Mouse (Mus musculus) right cerebral cortex, postnatal 14 days (tissue): ENCODE data around the gene Rhno1.

ENCODE experiments used
- DNase-seq: peaks from one replicate; pipeline ENCODE4 v3.0.0; 2022

Gene Rhno1

GRCm38 (mm10) chr6:128361901-128362300 lies 810 bp downstream of the Rhno1 start:
- no peak for DNase-seq

DNA sequence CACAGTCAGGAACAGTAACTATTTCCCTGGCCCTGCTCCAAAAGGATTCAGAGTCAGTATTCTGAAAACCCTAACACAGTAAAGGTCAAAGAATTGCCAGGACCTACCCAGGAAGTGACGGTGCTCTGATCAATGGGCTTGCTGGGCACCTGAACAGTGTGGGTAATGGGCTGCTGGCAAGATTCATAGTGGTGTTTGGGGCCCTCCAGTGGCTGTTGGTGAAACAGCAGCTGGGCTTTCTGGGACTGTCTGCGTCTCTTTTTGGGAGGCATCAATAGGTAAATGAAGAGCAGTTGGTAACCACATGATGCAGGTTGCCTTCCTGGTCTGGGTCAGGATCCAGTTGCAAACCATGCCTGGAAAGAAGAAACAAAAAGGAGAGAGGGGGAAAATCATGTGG lies 3.7 kb downstream of the Rhno1 start:
- DNase-seq = peak; percentile 69

- DNase-seq = peak; percentile 99
Measured at GRCm38 (mm10) chr6:128355726-128356416, 6.8 kb downstream of the Rhno1 start, which contains the start of gene Tulp3. Tulp3 (minus strand) TSS chr6:128355851.

DNA sequence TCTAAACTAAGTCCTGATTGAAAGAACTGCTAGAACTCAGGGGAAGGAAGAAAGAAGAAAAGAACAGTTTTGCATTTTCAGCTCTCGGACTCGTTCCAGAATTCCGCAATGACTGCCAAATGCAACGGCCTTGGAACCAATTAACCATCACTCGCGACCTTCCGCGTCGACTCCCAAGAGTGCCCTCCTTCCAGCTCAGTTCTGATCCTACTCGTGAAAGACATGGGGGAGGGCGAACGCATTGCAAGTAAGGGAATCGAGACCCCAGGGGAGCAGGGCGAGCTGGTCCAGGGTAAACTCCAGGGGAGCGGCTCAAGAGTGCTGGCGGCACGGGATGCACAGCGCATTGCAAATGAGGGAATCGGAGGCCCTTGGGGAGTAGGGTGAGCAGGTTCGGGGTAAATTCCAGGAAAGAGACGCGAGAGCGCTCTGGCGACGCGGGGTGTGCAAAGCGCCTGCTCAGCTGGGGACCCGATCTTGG lies 7.5 kb downstream of the Rhno1 start:
- DNase-seq = peak; percentile 42

DNA sequence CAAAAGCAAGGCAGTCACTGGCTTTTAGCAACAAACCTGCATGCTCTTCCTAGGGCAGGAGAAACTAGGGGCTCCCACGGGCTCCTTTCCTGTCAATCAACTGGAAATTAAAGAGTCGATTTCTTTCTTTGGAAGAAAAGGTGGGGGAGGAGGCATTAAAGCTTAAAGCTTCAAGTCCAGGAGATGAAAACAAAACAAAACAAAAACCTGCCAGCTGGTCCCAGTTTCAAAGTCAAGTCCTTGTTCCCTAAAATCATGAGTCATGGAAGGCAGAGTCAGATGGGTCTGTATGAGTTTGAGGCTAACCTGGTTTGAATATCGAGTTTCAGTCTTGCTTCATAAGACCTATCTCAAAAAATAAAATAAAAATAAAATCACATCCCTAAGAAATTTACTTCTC lies 8.6 kb downstream of the Rhno1 start:
- DNase-seq = no peak

DNA sequence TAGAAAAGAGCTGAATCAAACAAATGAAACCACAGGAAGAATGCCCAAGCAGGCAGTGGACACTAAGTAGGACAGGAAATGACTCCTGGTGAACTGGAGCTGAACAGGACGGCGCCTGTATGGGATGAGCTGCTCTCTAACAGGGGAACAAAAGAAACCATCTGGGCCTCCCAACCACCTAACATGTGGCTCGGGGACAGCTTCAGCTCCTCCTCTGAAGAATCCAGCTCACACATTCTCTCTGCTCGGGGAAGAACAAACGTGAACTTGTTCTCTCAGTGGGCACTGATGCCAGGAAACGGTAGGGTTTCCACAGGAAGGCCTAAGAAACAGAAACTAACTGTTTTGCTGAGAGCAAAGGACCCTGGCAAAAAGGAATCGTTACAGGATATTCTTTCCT lies 13.0 kb downstream of the Rhno1 start:
- DNase-seq = peak; percentile 12

- no peak for DNase-seq
Measured at GRCm38 (mm10) chr6:128346782-128347181, 15.9 kb downstream of the Rhno1 start.

GRCm38 (mm10) chr6:128345623-128346022 lies 17.1 kb downstream of the Rhno1 start:
- DNase-seq = no peak

DNA sequence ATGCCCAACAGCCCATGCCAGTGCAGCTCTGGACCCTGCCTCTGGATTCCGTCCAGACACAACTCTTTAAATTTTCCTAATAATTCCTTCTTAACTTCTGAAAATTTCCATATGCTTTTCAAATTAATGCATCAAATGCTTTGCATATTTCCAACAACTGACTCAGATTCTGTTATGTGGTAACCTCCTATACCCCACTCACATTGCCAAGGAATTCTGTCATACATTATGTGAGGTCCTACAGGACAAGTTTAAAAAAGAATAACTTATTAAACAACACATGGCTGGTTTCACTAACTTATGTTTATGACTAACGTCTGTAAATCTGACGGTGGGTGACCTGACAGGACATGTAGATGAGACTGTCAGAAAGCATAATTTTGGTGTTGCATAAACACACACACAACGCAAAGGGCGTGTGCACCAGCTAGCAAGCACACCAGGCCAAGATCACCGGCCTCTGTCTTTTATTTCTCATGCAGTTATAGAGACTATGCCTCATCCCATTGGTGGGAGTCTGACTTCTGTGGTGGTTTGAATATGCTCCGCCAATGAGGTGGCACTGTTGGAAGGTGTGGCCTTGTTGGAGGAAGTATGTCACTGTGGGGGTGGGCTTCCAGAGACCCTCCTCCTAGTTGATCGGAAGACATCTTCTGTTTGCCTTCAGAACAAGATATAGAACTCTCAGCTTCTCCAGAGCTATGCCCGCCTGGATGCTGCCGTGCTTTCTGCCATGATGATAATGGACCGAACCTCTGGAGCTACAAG lies 20.6 kb downstream of the Rhno1 start:
- DNase-seq = no peak

DNA sequence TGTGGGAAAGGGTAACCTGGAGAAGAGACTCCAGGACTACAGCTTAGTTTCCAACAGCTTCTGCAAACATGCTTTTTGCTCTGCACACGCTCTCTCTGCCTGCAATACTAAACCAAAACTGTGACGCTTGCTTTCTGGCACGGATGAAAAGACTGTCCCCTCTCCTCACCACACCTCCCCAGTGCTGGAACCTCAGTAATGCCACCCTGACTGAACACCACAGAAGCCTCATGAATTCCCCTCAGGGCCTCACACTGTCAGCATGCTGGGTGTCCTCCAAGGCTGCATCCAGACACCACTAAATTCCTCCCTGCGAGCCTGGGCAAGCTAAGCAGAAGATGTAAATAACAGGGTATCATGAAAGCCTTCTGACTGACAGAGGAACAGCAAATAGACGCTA lies 23.8 kb downstream of the Rhno1 start:
- DNase-seq = no peak

GRCm38 (mm10) chr6:128337467-128337866 lies 25.2 kb downstream of the Rhno1 start:
- DNase-seq = no peak

DNA sequence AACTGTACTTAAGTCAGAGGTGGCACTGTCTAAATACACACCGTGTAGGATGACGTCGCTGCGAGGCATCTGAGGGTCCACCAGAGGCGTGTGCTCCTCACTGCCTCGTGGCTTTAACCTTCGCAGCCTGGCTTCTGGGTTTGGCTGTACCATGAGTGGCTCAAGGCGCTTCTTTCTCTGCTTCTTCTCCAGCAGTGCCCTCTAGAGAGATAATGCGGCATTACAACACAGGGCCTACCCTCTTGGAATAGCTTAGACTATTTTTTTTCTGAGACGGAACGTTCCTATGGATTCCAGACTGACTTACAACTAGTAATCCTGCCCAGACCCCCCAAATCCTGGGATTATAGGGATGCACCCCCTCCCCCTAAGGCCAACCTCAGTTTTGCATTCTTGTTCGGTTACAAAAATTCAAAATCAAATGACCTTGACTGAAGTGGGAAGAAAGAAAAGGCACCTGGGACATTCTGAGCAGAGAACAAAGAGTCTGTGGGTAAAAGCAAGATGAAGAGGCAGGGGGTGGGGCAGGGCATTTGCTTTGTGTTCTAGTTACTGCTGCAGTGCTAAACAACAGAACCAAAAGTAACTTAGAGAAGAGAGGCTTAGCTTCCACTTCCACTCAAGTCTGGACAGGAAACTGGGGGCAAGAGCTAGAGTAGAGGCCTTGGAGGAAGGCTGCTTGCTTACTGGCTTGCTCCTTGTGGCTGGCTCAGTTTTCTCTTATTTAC lies 28.1 kb downstream of the Rhno1 start:
- peak; percentile 80 for DNase-seq

DNA sequence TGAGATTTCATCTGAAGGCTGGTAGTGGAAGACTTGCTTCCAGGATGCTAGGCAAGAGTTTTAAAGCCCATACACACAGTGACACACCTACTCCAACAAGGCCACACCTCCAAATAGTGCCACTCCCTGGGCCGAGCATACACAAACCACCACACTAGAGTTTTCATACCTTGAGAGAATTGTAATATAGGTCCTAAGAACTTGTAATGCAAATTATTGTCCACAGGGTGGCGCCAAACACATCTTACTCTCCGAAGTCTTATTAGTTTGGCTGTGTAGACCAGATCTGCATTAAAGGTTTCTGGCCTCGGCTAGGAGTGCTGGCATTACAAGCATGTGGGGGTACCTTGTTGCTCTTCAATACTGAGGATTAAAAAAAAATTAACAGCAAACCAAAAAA lies 44.4 kb downstream of the Rhno1 start:
- DNase-seq = peak; percentile 57

GRCm38 (mm10) chr6:128315597-128315996 lies 47.1 kb downstream of the Rhno1 start:
- no peak for DNase-seq

GRCm38 (mm10) chr6:128314796-128315195 lies 47.9 kb downstream of the Rhno1 start:
- no peak for DNase-seq

DNA sequence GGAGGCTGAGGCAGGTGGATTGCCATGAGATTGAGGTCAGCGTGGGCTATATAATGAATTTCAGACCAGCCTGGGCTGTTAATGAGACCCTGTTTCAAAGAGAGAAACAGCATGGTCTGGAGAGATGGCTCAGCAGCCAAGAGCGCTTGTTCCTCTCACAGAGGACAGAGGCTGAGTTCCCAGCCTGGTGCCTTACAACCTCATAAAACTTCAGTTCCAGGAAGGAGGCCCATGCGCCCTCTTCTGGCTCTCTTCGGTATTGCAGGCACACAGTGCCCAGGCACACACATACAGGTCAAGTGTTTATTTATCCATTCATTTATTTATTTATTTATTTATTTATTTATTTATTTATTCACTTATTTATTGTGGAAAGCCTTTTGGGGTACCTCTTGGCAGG lies 54.4 kb downstream of the Rhno1 start:
- DNase-seq = peak; percentile 34
